Mouse (Mus musculus) right cerebral cortex, postnatal 36 days (tissue): ENCODE results near the gene Magi1.

ENCODE experiments used
- DNase-seq, 2 experiments: peaks; one replicate each; pipeline ENCODE4 v3.0.0; 2022; ENCODE audit warnings: low spot score in 2 of 2, mixed read lengths in 1 of 2

Magi1 gene

DNA sequence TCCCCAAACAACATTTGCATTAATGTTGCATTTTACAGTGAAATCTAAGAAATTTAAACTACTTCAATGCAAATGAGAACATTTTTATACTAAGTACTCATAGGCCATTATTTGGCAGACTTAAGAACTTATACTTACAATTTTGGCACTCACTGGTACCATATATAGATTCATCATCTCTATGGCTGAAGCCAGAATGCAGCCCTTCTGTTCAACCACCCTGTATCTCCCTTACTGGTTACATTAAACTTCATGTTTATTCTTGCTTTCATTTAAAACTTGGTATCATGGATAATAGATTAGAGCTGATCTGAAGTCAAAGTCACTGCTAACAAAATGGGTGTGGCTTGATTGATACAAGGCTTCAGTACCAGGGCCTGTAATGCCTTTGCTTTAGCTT lies 171.9 kb downstream of the Magi1 start:
- DNase-seq = no peak

DNA sequence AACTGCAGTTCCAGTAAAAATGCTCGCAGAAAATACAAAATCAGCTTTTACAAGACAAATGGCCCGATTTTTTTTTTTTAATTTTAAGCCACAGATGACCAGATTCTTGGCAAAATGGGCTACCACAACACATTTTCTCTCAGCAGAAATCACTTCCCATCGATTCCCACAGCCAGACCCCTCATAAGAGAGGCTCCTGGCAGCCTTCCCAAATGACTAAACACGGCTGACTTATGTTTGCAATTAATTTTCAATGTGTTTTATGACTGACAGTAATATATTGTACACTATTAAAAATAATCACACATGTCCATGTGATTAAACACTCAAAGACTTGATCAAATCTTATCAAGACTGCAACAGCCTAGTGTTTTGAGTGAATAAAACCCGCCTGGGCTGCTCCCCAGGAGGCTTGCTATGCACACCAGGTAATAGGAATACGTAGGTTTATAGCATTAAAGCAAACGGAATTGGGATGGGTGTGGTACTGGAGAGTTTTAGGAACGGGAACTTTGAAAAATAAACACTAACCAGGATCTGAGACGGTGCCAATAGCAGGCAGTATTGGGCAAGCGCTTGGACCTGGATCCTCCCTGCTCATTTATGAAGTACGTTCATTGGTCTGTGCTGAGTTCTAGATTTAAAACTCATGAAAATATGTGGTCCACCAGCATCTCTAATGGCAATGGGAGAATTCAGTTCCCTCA lies 176.2 kb downstream of the Magi1 start:
- DNase-seq = no peak

DNA sequence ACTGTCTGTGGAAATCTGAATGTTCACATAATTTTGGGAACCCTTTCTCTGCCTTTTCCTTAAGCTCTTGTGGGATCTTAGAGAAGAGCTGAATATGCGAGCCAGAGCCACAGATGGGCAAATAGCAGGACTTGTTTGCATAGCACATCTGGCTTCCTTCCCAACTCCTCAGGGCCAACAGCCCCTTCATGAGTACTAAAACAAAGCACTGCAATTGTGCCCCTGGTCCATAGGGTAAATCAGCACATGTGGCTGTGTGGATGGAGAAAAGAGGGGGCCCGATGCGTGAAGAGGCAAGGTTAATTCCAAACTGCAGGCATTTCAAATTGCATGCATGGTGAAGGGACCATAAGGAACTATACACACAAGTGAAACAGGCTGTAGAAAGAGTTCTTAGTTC lies 180.1 kb downstream of the Magi1 start:
- DNase-seq = no peak

DNA sequence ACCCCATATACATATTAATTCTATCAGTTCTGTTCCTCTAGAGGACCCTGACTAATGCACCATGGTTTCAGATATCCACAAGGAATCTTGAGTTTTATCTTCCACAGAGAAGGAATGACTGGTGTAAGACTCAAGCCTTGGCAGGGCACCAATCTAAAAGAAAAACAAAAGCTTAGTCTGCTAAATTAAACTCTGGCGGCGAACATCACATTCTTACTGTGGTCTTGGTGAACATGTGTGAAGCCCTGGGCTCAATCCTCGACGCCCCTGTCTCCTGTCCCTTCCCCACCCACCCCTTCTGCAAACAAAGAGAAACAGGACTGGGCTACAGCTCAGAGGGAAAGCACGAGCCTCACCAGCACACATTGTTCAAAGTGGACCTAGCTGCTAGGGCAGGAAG lies 182.5 kb downstream of the Magi1 start:
- DNase-seq = no peak

DNA sequence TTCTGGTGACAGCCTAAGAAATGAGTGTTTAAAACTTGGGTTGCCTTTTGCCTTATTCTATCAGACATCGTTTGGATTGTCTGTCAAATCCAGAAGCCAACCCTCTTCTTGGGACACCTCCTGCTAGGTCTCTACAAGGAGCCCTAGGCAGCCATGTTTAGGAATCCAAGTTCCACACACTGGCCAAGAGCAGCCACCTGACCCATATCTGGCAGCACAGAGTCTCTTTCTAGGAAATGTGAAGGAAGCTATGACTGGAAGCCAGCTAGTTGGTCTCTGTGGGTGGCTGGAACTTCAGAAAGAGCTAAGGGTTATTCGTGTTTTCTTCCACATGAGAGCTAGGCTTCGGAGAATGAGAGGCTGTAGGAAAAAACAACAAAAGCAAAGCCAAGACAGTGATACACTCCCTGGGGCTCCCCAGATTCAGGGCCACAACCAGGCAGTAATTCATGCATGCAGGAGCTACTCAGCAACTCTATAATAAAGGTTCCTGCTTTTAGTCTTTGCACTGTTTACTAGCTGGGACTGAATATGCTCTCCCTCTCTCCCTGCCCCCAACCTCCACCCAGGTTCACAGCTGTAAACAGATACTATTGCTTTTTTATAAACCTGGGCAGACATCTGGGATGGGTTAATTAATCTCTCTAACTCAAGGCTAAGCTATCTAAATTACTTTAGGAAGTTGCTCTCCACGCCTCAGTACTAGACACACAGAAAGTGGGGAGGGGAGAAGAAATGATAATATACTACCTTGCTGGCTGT lies 188.6 kb downstream of the Magi1 start:
- no peak for DNase-seq

DNA sequence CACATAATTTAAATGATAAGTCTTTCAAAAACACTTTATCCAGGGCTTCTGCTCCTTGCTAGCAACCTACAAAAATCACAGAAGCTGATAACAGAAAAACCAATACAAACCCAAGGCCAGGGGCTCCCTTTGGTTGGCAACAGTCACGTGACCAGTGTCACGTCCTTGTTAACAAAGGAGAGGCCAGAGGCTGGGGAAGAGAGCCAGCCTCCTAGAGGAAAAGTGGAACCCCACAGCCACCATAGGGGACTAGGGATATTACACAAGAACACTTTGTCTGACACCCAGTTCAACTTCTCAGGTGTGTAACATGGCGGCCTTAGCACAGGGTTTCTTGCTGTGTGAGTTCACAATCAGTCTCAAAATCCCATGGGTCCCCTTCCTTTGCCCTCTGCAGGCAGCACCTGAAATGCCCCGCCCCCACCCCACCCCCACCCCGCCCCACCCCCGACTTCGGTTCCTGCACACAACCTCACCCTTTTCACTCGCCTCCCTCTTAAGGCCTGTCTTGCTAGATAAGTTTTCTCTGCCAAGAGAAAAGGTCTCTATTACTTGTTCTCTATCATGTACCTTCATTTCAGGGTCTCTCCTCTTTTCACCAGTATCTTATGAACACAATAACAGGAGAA lies 190.6 kb downstream of the Magi1 start:
- DNase-seq = no peak

DNA sequence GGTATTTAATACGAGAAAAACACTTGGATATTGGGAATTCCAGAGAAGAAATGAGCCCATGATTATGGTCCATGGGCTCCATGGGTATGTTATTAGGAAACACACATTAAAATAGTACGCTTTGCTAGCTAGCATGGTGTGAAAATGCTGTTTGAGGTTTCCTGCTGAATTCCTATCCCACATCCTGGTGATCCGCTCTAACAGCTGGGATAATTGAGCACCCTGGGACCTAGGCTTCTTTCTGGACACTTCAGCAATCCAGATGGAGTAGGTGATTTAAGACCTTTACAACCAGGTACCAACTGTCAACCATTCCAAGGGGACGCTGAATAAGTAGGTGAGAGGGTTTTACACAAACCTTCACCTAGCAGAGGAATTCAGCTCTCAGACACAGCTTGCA lies 191.2 kb downstream of the Magi1 start:
- DNase-seq = no peak

DNA sequence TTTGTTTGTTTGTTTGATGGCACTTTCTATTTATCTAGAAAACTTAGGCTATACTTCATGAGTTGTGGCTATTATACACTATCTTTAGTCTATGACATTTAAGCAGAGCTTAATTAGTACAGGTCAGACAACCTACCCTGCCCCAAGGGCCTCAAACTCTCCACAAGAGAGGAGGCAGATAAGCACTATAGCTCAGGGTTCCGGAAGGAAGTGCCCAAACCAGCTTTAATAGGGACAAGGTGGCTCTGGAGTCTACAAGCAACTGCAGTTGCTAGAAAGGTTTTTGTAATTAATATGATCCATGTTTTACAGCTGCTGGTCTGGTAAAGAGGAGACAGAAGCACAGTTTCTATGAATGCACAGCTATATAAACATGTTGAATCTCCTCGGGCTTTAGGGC lies 196.9 kb downstream of the Magi1 start:
- DNase-seq = no peak

DNA sequence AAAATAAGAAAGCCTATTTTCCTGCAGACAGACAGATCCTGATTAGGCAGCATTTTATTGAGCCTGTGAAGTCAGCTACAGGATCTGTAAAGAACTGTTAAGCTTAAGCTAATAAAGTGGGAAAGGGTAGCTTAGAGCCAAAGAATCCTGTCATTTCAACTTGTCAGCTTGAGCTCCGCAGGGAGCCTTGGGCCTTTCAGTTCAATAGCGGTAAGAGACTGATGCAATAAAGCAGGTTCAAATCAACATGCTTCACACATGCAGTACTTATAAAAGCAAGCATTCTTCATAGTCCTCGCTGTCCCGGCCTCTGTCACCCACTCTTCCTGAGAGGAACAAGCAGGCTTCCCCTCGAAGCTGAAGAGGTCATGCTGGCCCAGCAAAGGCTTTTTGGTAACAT lies 199.0 kb downstream of the Magi1 start:
- DNase-seq = no peak

DNA sequence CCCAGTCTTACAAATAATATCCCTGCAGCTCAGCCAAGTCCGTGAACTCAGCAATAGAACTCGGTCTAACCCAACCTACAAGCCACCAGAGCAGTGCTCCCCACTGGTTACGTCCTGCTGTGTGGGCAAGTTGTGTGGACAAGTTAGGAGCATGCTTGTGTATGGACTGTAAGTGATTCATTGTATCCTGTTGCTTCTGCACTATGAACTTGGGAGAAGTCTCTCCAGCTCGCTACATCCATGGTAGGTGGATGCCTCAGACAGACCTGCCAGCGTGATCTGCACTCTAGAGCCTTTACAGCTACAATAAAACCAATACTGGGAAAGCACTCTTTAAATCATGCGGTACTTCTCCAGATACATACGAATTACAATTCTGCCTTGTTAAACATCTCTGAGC lies 200.3 kb downstream of the Magi1 start:
- DNase-seq = no peak

DNA sequence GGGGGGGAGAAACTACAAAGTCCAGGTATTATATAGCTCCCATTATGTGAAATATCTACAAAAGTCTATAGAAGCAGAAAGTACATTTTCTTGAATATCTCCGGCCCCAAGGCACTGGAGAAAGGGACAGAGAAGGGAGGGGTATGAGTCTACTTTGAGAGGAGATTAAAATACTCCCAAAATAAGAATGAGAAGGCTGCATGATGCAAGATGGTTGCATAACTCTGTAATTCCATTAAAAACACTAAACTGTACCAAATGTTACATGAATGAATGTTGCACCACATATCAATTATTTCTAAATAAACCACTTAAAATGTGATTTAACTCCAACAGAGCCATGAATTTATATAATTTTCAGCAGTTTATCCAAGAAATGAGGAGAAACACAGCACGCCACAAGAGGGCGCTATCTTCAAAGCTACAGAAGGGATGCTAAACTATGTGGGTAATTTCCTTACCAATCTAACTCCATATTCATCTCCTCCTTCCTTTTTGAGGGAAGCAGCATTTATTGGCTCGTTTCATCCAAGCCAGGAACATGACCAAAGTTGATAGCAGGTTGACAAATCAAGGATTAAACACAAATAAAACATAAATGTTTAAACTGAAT lies 202.7 kb downstream of the Magi1 start:
- DNase-seq = peak; percentile 69

DNA sequence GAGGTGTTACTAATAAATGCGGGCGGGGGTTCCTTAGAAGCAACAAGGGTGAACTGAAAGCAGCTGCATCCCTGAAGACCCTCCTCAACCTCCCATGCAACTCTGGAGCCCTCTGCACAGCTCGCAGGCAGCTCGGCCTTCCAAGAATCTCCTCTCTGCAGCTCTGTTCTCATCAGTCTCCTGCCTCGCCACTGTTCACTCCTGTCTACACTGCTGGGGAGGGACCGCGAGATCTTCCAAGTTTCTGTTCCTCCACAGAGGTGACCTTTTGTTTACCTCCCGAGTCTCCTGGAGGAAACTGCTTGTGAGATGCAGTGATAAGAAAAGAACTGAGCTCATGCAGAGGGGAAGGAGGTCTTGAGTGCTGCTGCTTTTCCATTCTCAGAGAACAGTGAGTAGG lies 204.8 kb downstream of the Magi1 start:
- DNase-seq = no peak

DNA sequence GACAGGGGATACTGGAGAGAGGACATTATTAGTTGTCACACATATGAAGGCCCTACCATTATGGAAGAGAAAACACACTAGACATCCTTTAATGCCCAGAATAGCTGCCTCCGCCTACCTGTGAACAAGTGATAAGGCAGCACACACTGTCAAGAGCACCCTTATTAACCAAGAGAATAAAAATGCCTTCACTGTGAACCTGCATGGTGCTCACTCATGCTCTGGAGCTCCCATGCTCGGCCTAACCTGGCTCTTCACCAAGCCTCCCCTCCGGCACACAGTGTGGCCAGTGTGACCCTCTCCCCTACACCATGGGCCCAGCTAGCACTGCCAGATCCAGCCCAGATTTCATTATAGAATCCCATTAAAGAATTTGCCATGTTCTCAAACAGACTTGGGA lies 206.7 kb downstream of the Magi1 start:
- no peak for DNase-seq

DNA sequence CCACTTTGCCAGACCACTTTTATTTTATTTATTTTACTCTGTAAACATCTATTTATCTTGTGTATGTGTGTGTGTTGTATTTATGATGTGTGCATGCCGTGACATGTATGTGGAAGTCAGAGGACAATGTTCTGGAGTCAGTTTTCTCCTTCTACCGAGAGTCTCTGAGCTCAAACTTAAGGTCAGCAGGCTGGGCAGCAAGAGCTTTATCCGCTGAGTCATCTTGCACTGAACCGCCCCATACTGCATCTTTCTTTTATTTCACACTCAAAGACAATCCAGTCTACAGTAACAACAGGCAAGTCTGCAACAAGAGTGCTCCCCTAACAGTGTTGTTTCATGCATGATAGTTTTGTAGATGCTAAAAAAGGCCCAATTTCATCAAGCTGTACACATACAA lies 207.7 kb downstream of the Magi1 start:
- DNase-seq = no peak

DNA sequence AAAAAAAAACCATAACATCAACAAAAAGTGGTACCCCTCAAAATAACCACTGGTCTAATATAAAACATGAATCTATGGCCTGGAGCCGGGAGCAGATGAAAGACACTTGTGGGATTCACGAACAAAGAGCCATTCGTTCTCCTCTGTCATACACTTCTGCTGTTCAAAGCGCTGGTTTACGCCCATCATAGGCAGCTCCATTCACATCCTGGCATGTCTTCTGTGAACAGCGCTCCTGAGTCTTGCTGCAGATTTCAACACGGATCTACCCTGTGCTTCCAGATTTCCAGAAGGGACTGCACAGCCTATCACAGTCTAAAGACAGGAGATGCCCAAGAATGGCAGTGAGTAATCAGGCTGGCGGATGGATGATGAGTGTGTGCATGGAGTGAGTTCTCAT lies 208.5 kb downstream of the Magi1 start:
- DNase-seq = no peak

DNA sequence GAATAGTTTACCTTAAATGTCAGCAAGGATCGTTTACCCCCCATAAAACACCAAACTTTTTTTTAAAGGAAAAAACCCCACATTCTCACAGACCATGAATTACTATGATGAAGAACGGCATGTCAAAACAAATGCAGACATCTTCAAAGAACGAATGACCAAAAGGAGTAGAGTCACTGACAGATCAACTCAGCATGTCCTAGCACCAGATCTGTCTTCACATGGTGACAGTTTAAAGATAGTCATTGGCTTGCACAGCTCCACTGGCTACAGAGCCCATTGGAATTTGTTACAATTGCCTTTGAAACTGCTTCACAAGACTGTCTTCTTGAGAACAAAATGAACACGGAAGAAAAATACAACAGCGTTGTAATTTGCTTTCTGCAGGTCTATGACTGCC lies 212.0 kb downstream of the Magi1 start:
- DNase-seq = no peak

DNA sequence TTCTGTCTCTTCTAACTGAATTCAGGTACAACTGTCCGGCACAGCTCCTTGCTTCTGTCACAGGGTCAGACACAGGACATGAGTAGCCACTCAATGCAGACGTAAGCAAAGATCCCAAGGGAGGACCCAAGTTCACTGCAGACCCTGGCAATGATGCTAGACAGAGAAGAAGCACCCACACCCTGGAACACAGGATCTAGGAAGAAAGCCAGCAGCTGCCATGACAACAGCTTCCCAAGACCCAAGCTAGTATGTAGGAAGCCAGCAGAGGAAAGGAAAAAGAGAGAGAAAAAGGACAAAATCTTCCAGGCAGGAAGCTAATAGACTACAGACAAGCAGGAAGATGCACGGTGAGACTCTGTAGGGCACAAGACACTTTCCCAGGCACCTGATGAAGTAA lies 213.0 kb downstream of the Magi1 start:
- peak; percentile 40 to 48 for DNase-seq

DNA sequence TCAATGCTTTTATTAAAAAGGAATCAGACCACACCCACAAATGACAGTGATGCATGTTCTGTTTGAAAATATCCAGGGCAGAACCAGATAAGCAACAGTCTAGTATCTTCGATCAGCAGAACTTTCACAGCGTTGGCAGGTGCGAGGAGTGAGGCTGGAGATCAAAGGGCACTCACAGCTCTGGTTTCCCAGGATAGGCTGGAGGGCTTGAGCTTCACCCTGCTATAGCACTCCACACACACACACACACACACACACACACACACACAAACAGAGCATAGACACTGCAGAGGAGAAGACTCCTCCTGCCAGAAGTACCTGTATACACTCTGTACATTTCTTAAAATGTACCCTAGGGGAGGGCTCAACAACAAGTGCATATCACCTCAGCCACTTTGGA lies 214.3 kb downstream of the Magi1 start:
- DNase-seq = no peak

DNA sequence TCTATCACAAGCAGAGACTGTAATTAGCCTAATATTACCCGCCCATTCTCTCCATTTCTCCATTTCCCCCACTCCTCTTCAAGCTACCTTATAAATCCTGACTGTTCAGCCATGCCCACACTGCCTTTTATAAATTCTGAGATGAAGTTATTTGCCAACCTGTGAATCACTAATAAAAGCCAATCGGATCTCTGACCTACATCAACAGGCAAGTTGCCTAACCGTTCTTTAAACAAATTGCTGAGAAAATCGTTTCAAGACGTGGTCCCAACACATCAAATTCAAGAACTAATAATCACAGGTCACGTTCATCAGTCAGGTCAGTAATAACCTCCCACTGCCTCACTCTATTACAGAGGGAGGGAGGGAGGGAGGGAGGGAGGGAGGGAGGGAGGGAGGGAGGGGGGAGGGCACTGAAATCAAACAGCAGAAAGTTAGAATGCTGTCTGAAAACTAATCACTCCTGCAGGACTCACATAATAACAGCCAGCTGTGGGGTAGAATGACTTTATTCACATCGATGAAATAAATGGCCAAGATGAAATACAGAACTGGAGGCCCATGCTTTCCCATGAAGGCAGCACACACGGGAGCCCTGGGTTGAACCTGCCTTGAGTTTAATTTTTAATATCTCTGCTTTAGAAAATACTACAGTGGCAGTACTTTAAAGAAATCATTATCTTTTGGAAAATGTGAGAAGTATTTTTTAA lies 215.8 kb downstream of the Magi1 start:
- DNase-seq = no peak

DNA sequence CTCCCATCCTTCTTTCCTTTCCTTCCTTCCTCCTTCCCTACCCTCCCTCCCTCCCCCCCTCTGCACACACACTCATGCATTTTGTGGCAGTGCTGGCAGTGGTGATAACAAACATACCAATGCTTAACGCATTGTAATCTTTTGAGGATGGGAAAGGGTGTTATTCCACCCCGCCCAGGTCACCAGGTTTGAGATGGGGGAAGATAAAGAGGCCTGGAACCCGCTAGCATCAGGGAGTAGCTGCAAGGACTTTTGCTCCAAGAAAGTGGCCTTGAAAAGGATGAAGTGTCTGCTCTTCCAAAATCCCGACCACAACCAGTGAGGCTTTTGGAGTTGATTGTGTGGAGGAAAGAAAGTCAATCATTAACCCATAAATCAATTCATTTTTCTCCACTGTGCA lies 218.9 kb downstream of the Magi1 start:
- DNase-seq = no peak

DNA sequence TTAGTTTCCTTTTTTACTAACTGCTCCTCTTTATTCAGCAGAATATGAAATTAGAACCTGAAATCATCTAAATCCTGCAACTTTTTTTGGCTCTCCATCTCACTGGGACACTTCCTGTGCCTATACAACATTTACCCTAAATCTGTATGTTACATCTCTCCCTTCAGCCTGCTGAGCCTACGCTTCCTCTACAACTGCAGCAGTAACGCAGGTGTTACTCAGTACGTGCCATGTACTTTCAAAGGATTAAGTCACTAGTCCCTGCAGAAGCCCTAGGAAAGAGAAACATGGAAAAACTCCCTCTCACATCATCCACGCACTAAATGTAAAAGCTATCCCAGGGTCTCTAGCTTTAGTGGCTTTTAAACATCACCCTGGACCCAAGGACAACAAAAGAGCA lies 220.2 kb downstream of the Magi1 start:
- peak in 1 of 2 experiments; percentile 8 for DNase-seq

DNA sequence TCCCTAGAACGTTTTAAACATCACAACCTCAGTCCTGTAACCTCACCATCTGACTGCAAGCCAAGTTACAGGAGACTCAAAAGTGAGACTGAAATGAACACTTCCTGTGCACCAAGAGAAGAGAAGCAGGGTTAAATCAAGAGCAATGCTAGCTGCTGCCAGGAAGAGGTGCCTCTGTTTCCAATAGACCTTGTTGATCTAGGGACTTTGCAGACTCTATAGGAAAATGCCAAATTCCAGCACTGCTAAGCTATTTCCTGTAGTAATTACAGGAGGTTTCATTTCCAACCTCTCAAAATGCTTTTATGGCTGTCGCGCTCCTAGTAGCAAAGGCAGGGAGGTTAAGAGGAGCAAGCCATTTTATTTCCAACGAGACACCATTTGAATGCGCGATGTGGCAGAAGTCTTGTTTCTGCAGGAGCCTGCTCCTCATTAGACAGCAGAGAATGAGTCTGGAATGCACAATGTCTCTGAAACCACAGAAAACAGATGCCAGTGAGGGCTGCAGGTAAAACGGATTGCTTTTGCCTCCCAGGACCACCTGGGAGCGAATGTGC lies 222.2 kb downstream of the Magi1 start:
- DNase-seq = no peak
